Comparison of ENCODE assay signal across 8 mouse cellular contexts in genomic region chr12:86893326-86894183, GRCm38 (mm10). TPM values are rescaled to one million over a fixed set of nuclear protein-coding genes. Genes with fewer than 3 reads are reported as not detected.
DNase-seq lines count a peak whose midpoint lies in the region; ATAC-seq and TF ChIP-seq lines count a peak whose summit lies in the region.

No protein-coding gene starts in this region.

- peak overlapping the region; percentile 54 for H3K4me3 ChIP-seq in layer of hippocampus, adult 2 months
- H3K4me3 ChIP-seq in kidney, embryonic 15.5 days (replicated peaks), result peak overlapping the region; percentile 34
- peak overlapping the region; percentile 27 for H3K4me3 ChIP-seq in thymus, adult 2 months (ENCODE audit: control insufficient read depth, insufficient read depth, low read length)

- peak overlapping the region; percentile 99 for H3K27ac ChIP-seq in layer of hippocampus, adult 2 months
- H3K27ac ChIP-seq in kidney, embryonic 15.5 days, result peak overlapping the region; percentile 100
- peak overlapping the region; percentile 99 for H3K27ac ChIP-seq in thymus, adult 2 months (ENCODE audit: control insufficient read depth, insufficient read depth, low read length)

- H3K36me3 ChIP-seq in kidney, embryonic 15.5 days, result no peaks in the 10 kb centered on the region
- H3K36me3 ChIP-seq in thymus, adult 2 months (ENCODE audit: control insufficient read depth, insufficient read depth, low read length), result no peaks in the 10 kb centered on the region

- DNase-seq in layer of hippocampus, adult 2 months (ENCODE audit: low spot score in 2 of 2), result no peak
- no peak for DNase-seq in layer of hippocampus, postnatal 25 days (ENCODE audit: extremely low spot score in 1 of 2, low spot score in 1 of 2)
- peak; percentile 48 for DNase-seq in c-Kit-positive CD71-positive TER-119-negative erythroid progenitor cells, embryonic 14.5 days (ENCODE audit: low read depth)
- peak; percentile 73 for DNase-seq in gastrocnemius, postnatal 25 days
- peak; percentile 63 for DNase-seq in lung, postnatal 36 days
- DNase-seq in thymus, adult 2 months, result peak; percentile 36
- no peak for DNase-seq in frontal cortex, adult 2 months (ENCODE audit: extremely low spot score in 1 of 2, low spot score in 1 of 2)

- H3K9me3 ChIP-seq in kidney, embryonic 15.5 days (replicated peaks), result no peaks in the 10 kb centered on the region

- TF ChIP-seq POLR2A in thymus, adult 2 months (IDR thresholded peaks at IDR 0.05; ENCODE audit: control insufficient read depth, extremely low read depth, insufficient read depth, low read length, poor library complexity), result peak; percentile 2; the same call in 1 of the 2 replicates

- peak; percentile 15; the same call in 1 of the 2 replicates for ATAC-seq in kidney, embryonic 15.5 days (replicated peaks; ENCODE audit: low FRiP score)

- WGBS in kidney, embryonic 15.5 days, result 1% methylated on average over 20 of the region's 20 CpGs
- 7% methylated on average over 20 of the region's 20 CpGs for WGBS in thymus, adult 2 months

- H3K4me2 ChIP-seq in kidney, embryonic 15.5 days, result peak overlapping the region; percentile 68

- H3K4me1 ChIP-seq in kidney, embryonic 15.5 days, result peaks cover 93% of the 10 kb centered on the region
- H3K4me1 ChIP-seq in thymus, adult 2 months (replicated peaks; ENCODE audit: control insufficient read depth, insufficient read depth, low read length), result peaks cover 68% of the 10 kb centered on the region

- H3K27me3 ChIP-seq in kidney, embryonic 15.5 days, result no peaks in the 10 kb centered on the region
- no peaks in the 10 kb centered on the region for H3K27me3 ChIP-seq in thymus, adult 2 months (ENCODE audit: control insufficient read depth, insufficient read depth, low read length)

- H3K9ac ChIP-seq in kidney, embryonic 15.5 days, result peak overlapping the region; percentile 49

- 0 out of 2 replicates have a peak, but pooled peaks have one; percentile 9 for TF ChIP-seq CTCF in layer of hippocampus, adult 2 months (conservative IDR thresholded peaks at IDR 0.05)
- no peak for TF ChIP-seq CTCF in thymus, adult 2 months (IDR thresholded peaks at IDR 0.05; ENCODE audit: borderline replicate concordance, control insufficient read depth, extremely low read depth, insufficient read depth, low read length, poor library complexity)

RNA-seq across cellular contexts. Expression of gene Irf2bpl, which starts 9.0 kb away (rescaled TPM):
- total RNA-seq in layer of hippocampus, adult 2 months (2021), result 10 to 100 TPM; 69.8 to 70.2 TPM
- 10 to 100 TPM; 68.0 to 70.8 TPM for total RNA-seq in layer of hippocampus, postnatal 25 days (2021)
- total RNA-seq in gastrocnemius, postnatal 25 days (2021), result 10 to 100 TPM; 22.0 to 24.0 TPM
- polyA plus RNA-seq in kidney, embryonic 15.5 days (2015; fragmentation: Nextera tagmentation; extraction: Ambion mirVana), result 40.7 and 43.9 TPM in 2 replicates
- polyA plus RNA-seq in thymus, adult 2 months (2012; rRNA removed), result 38.6 and 46.1 TPM in 2 replicates
- polyA plus RNA-seq in frontal cortex, adult 2 months (2012; rRNA removed), result 48.5 and 50.2 TPM in 2 replicates

RNA-seq across cellular contexts. Expression of gene Cipc, which starts 53.3 kb away (rescaled TPM):
- 10 to 100 TPM; 73.4 to 83.6 TPM for total RNA-seq in layer of hippocampus, adult 2 months (2021)
- 10 to 100 TPM; 62.0 to 74.2 TPM for total RNA-seq in layer of hippocampus, postnatal 25 days (2021)
- 10 to 100 TPM; 22.7 to 32.3 TPM for total RNA-seq in gastrocnemius, postnatal 25 days (2021)
- 20.9 and 22.7 TPM in 2 replicates for polyA plus RNA-seq in kidney, embryonic 15.5 days (2015; fragmentation: Nextera tagmentation; extraction: Ambion mirVana)
- 43.8 and 56.5 TPM in 2 replicates for polyA plus RNA-seq in thymus, adult 2 months (2012; rRNA removed)
- 76.1 and 78.2 TPM in 2 replicates for polyA plus RNA-seq in frontal cortex, adult 2 months (2012; rRNA removed)

Comparison
In these comparisons a context has a peak if more than half of its experiments do, and no peak if none do; other contexts are left out.
1. DNase-seq: peak in c-Kit-positive CD71-positive TER-119-negative erythroid progenitor cells, embryonic 14.5 days (single experiment), gastrocnemius, postnatal 25 days (single experiment), lung, postnatal 36 days (single experiment) and thymus, adult 2 months (single experiment); none in layer of hippocampus, adult 2 months (0 of 2), layer of hippocampus, postnatal 25 days (0 of 2) and frontal cortex, adult 2 months (0 of 2).
2. Peak in every context shown above with its lines, with median percentiles within 50 percentile points of each other: H3K27ac ChIP-seq and H3K4me3 ChIP-seq.